Mouse (Mus musculus) effector memory CD4-positive, alpha-beta T cell, adult 7 months (primary cell): ENCODE measurements around the gene Heatr5a. TPM values are rescaled to one million over a fixed set of nuclear protein-coding genes. Genes with fewer than 3 reads are reported as not detected.

Source experiments
- polyA plus RNA-seq: library from polyadenylated mRNA; unstranded; fragments of 100-300 nt; shearing (Covaris generic); gene quantifications from one replicate; pipeline ENCODE4 v1.2.1, GENCODE M21; 2017

The Heatr5a gene
- 15.1 TPM for polyA plus RNA-seq

DNA sequence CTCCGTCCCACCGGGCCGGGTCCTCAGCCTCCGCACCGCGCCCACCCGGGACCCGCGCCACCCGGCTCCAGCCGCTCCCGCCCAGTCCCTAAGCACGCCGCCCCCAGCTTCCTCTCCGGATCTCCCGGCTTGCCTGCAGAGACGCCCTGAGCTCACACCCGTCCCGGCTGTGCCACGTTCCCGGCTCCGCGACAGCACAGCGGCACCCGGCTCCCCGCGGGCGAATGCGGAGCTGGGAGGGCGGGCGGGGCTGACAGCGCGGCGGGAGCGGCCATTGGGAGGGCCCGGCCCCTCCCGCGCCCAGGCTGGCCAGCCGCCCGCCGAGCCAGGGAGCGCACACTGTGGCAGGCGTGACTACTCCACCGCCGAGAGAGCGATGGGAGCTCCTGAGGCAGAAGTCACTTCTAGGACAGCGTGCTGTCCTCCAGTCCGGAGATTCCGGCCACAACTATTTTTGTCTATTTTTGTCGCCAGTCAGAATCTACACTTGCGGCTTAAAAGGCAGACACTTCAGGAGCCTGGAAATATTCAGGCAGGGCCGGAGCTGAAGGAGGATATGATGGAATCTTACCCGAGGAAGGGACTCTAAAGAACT lies at the start of gene Heatr5a:
Gene Heatr5a (minus strand): TSS at position 252 of the 595 bp plus-strand sequence.

DNA sequence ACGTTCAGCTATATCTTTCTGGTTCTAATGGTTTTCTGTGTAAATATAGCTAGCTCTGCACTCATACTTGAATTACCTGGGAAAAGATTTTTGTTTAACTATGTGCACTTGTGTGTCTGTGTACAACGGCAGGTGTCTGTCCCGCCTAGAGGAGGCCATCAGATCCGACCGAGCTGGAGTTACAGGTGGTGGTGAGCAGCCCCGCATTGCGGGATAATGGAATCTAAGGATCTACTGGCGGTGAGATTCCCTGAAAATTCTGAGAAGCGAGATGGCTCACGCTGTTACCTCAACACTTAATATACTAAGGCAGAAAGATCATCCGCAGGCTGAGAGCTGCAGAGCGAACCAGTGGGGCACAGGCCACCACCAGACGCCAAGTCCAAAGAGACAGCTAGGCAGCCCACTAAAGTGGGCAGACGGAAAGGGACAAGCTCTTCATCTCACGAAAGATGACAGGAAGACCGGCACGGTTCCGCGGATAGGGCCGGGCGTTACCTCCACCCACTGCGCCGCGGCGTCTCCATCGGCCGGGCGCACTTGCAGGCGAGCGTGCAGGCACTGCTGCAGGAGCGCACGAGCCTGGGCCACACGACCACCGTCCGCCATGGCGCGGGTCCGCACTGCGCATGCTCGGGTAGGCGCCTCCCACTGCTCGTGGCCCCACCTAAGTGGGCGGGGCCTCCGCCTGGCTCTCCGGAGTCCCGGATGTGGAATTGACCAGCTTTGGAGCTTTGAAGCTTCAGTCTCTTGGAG lies 34.9 kb upstream of the Heatr5a start, which contains the start of gene Dtd2:
Gene Dtd2 (minus strand): TSS at position 625 of the 756 bp plus-strand sequence.

GRCm38 (mm10) chr12:51829290-51830076 lies 141.6 kb downstream of the Heatr5a start, which contains the start of gene Hectd1:
Hectd1 (minus strand) TSS chr12:51829536.

Other genes starting within 250 kb of the Heatr5a start
- gene Hectd1, start 141.8 kb downstream of the Heatr5a start, polyA plus RNA-seq: 107 TPM
- gene Dtd2, start 35.2 kb upstream of the Heatr5a start, polyA plus RNA-seq: 5.5 TPM
- not detected for gene Gpr33, start 56.7 kb upstream of the Heatr5a start, polyA plus RNA-seq
- 4.2 TPM for gene Nubpl, start 126.4 kb upstream of the Heatr5a start, polyA plus RNA-seq